Mouse (Mus musculus): ENCODE measurements around the gene Hacd3.

- TF ChIP-seq GATA1 (IDR thresholded peaks at IDR 0.05; ENCODE audit: borderline replicate concordance, low read length) (no peak), FLI1 (IDR thresholded peaks at IDR 0.05; ENCODE audit: low read length) (no peak)
Measured at GRCm38 (mm10) chr9:65011304-65011703, 10.2 kb downstream of the Hacd3 start.

All from megakaryocyte, embryonic 14.5 days (primary cell).